Mouse (Mus musculus) kidney, adult 2 months (tissue): Measurements from ENCODE around the gene Ebi3. TPM values are rescaled to one million over a fixed set of nuclear protein-coding genes. Genes with fewer than 3 reads are reported as not detected.

Source experiments
- DNase-seq: peaks from one replicate; pipeline ENCODE4 v3.0.0; 2021
- H3K27ac ChIP-seq: fragments of 200-500 bp; 2 replicates; pipeline ENCODE4 v1.5.1; 2012; ENCODE audit warnings: low read depth, low read length, control low read depth, inconsistent platforms; ENCODE audit not compliant: insufficient read depth
- H3K27me3 ChIP-seq: fragments of 200-500 bp; replicated peaks from 2 replicates; pipeline ENCODE4 v1.6.1; 2012; ENCODE audit warnings: mild to moderate bottlenecking, moderate library complexity, low read length, inconsistent platforms; ENCODE audit not compliant: control insufficient read depth, insufficient read depth
- H3K36me3 ChIP-seq: fragments of 200-500 bp; 2 replicates; pipeline ENCODE4 v1.6.1; 2012; ENCODE audit warnings: mild to moderate bottlenecking, moderate library complexity, low read length, inconsistent platforms; ENCODE audit not compliant: control insufficient read depth, insufficient read depth
- H3K4me1 ChIP-seq: fragments of 200-500 bp; 2 replicates; pipeline ENCODE4 v1.6.1; 2011; ENCODE audit warnings: low read length; ENCODE audit not compliant: control insufficient read depth, insufficient read depth
- H3K4me3 ChIP-seq: fragments of 200-500 bp; 2 replicates; pipeline ENCODE4 v1.5.1; 2011; ENCODE audit warnings: mild to moderate bottlenecking, low read depth, low read length, control low read depth; ENCODE audit not compliant: insufficient read depth
- CTCF ChIP-seq: fragments of 200-500 bp; conservative IDR thresholded peaks from 2 replicates; pipeline ENCODE4 v1.5.1; 2011; ENCODE audit warnings: low read depth, mild to moderate bottlenecking, control low read depth, low read length, moderate library complexity, mixed read lengths; ENCODE audit not compliant: insufficient read depth, insufficient read length
- POLR2A ChIP-seq: fragments of 200-500 bp; IDR thresholded peaks from one replicate; pipeline ENCODE4 v1.6.1; 2011; ENCODE audit warnings: low read depth, low read length, control low read depth
- WGBS: fragments of 180-500 bp; shearing (Covaris S2); methylation state at CpG from one replicate; pipeline ENCODE4 v1.1.7; 2018; 5-methylcytosine and 5-hydroxymethylcytosine counted together
- polyA plus RNA-seq: library from polyadenylated mRNA; depleted of rRNA; stranded (reverse); fragments of >200 nt; gene quantifications from 2 replicates; pipeline ENCODE4 v1.2.3, GENCODE M21; 2012; rRNA removed

Gene Ebi3
- polyA plus RNA-seq, result 3.1 and 3.5 TPM in 2 replicates

- Histone ChIP-seq H3K27ac (no peak within 1 kb of the TSS), H3K4me1 (peaks cover 4% of the 10 kb centered on the region; the same call in 1 of the 2 replicates), H3K4me3 (no peak within 1 kb of the TSS), H3K27me3 (no peaks in the 10 kb centered on the region), H3K36me3 (no peaks in the 10 kb centered on the region)
- no peak for TF ChIP-seq CTCF
- no peak for TF ChIP-seq POLR2A
- no peak for DNase-seq
- 71% methylated on average over 6 of the region's 6 CpGs for WGBS
Measured at GRCm38 (mm10) chr17:55952447-55953027, at the start of gene Ebi3. Gene Ebi3 (plus strand): TSS chr17:55952640.

GRCm38 (mm10) chr17:55903087-55903486 is 49.4 kb upstream of the Ebi3 start:
- Histone ChIP-seq H3K4me3 (no peak overlapping the region), H3K36me3 (no peaks in the 10 kb centered on the region), H3K27me3 (no peaks in the 10 kb centered on the region), H3K4me1 (peaks cover 3% of the 10 kb centered on the region; the same call in 1 of the 2 replicates), H3K27ac (0 out of 2 replicates have a peak overlapping the region, but pooled peaks have one; percentile 31)
- 46% methylated on average over 2 of the region's 2 CpGs for WGBS
- TF ChIP-seq CTCF, result no peak
- TF ChIP-seq POLR2A, result no peak
- no peak for DNase-seq

- TF ChIP-seq CTCF (no peak), POLR2A (no peak)
- Histone ChIP-seq H3K36me3 (no peaks in the 10 kb centered on the region), H3K27ac (no peak overlapping the region), H3K4me1 (peaks cover 3% of the 10 kb centered on the region; the same call in 1 of the 2 replicates), H3K27me3 (no peaks in the 10 kb centered on the region), H3K4me3 (no peak overlapping the region)
- peak; percentile 82 for DNase-seq
- 55% methylated on average over 1 of the region's 1 CpGs for WGBS
Measured at GRCm38 (mm10) chr17:55903687-55904086, 48.8 kb upstream of the Ebi3 start.

- no peak for DNase-seq
- H3K36me3 ChIP-seq, result no peaks in the 10 kb centered on the region
- 45% methylated on average over 6 of the region's 6 CpGs for WGBS
- no peaks in the 10 kb centered on the region for H3K27me3 ChIP-seq
- H3K4me1 ChIP-seq, result peaks cover 3% of the 10 kb centered on the region; the same call in 1 of the 2 replicates
- H3K27ac ChIP-seq, result peak overlapping the region; percentile 76
- no peak overlapping the region for H3K4me3 ChIP-seq
- TF ChIP-seq POLR2A (no peak), CTCF (no peak)
Measured at GRCm38 (mm10) chr17:55904131-55904530, 48.3 kb upstream of the Ebi3 start.

- Histone ChIP-seq H3K27me3 (no peaks in the 10 kb centered on the region), H3K4me3 (no peak overlapping the region), H3K4me1 (peaks cover 3% of the 10 kb centered on the region; the same call in 1 of the 2 replicates), H3K36me3 (no peaks in the 10 kb centered on the region), H3K27ac (no peak overlapping the region)
- DNase-seq, result no peak
- TF ChIP-seq POLR2A (no peak), CTCF (no peak)
Measured at GRCm38 (mm10) chr17:55906669-55907068, 45.8 kb upstream of the Ebi3 start.

GRCm38 (mm10) chr17:55931553-55932502 is 20.6 kb upstream of the Ebi3 start:
- Histone ChIP-seq H3K4me3 (peak overlapping the region; percentile 72), H3K4me1 (no peaks in the 10 kb centered on the region), H3K36me3 (no peaks in the 10 kb centered on the region), H3K27me3 (no peaks in the 10 kb centered on the region), H3K27ac (peak overlapping the region; percentile 58)
- WGBS, result 2% methylated on average over 33 of the region's 33 CpGs
- DNase-seq, result peak; percentile 73
- TF ChIP-seq POLR2A (peak; percentile 12), CTCF (peak; percentile 17; the same call in 1 of the 2 replicates)

- Histone ChIP-seq H3K27me3 (no peaks in the 10 kb centered on the region), H3K4me1 (no peaks in the 10 kb centered on the region), H3K36me3 (no peaks in the 10 kb centered on the region), H3K4me3 (peak overlapping the region; percentile 59), H3K27ac (peak overlapping the region; percentile 58)
- DNase-seq, result no peak
- TF ChIP-seq CTCF (no peak), POLR2A (no peak)
- WGBS, result 41% methylated on average over 2 of the region's 2 CpGs
Measured at GRCm38 (mm10) chr17:55932635-55933034, 19.8 kb upstream of the Ebi3 start.
